Mouse (Mus musculus) ES-E14 (cell line): ENCODE results near the gene En2. TPM values are rescaled to one million over a fixed set of nuclear protein-coding genes. Genes with fewer than 3 reads are reported as not detected.

ENCODE experiments used
- DNase-seq: peaks from one replicate; pipeline ENCODE4 v3.0.0-alpha.2; 2013; ENCODE audit warnings: low read depth, low spot score
- H3K27ac ChIP-seq: 2 replicates; pipeline ENCODE4 v1.5.1; 2012; ENCODE audit warnings: low read depth, mild to moderate bottlenecking, low read length, moderate library complexity, mixed read lengths; ENCODE audit not compliant: poor library complexity, insufficient read depth, severe bottlenecking
- H3K36me3 ChIP-seq: 2 replicates; pipeline ENCODE4 v1.6.1; 2012; ENCODE audit warnings: mild to moderate bottlenecking, low read length, moderate library complexity, mixed read lengths; ENCODE audit not compliant: control insufficient read depth, poor library complexity, insufficient read depth, severe bottlenecking
- H3K4me1 ChIP-seq, 2 experiments: fragments of 150-350 bp in 1 of 2; sonication (generic) in 1 of 2; 2 replicates each; pipeline ENCODE4 v1.6.1; 2012; ENCODE audit warnings: low read length in 2 of 2, mild to moderate bottlenecking in 1 of 2, mixed read lengths in 1 of 2; ENCODE audit not compliant: control insufficient read depth in 2 of 2, insufficient read depth in 2 of 2, poor library complexity in 1 of 2
- H3K4me3 ChIP-seq, 2 experiments: fragments of 150-350 bp in 1 of 2; sonication (generic) in 1 of 2; 2 replicates each; pipeline ENCODE4 v1.5.1; 2012; ENCODE audit warnings: low read length in 2 of 2, low read depth in 1 of 2, mild to moderate bottlenecking in 1 of 2, mixed read lengths in 1 of 2; ENCODE audit not compliant: insufficient read depth in 1 of 2, poor library complexity in 1 of 2, severe bottlenecking in 1 of 2
- H3K9ac ChIP-seq: 2 replicates; pipeline ENCODE4 v1.6.1; 2012; ENCODE audit warnings: low read depth, mild to moderate bottlenecking, low read length, mixed read lengths; ENCODE audit not compliant: poor library complexity, insufficient read depth, severe bottlenecking
- H3K9me3 ChIP-seq: fragments of 150-350 bp; sonication (generic); 2 replicates; pipeline ENCODE4 v1.6.1; 2012; ENCODE audit warnings: low read depth, mild to moderate bottlenecking, low read length; ENCODE audit not compliant: control insufficient read depth, insufficient read depth
- CHD2 ChIP-seq: IDR thresholded peaks from 2 replicates; pipeline ENCODE4 v1.6.1; 2014; ENCODE audit warnings: mild to moderate bottlenecking, low read depth, low read length, inconsistent platforms
- HCFC1 ChIP-seq: IDR thresholded peaks from 2 replicates; pipeline ENCODE4 v1.6.1; 2012; ENCODE audit warnings: low read length, inconsistent platforms, borderline replicate concordance; ENCODE audit not compliant: insufficient read depth
- MAFK ChIP-seq: IDR thresholded peaks from 2 replicates; pipeline ENCODE4 v1.6.1; 2014; ENCODE audit warnings: mild to moderate bottlenecking, low read depth, low read length, inconsistent platforms; ENCODE audit not compliant: insufficient read depth
- ZC3H11A ChIP-seq: IDR thresholded peaks from 2 replicates; pipeline ENCODE4 v1.6.1; 2012; ENCODE audit warnings: low read depth, mild to moderate bottlenecking, inconsistent platforms, low read length, borderline replicate concordance
- ZNF384 ChIP-seq: IDR thresholded peaks from 2 replicates; pipeline ENCODE4 v1.6.1; 2012; ENCODE audit warnings: low read depth, low read length, inconsistent platforms
- in situ Hi-C, 2 experiments: fragments of 600-800 bp; cut with MboI; formaldehyde crosslinking; loops; one replicate each; pipeline ENCODE4 v1.15.1; 2025; ENCODE audit warnings: low sequenced_read_pairs in 2 of 2, inconsistent platforms in 1 of 2; ENCODE audit not compliant: unreplicated experiment in 2 of 2
- total RNA-seq: library from RNA; depleted of rRNA; stranded (reverse); fragments of 300-350 nt; gene quantifications from 2 replicates; pipeline ENCODE4 v1.2.3, GENCODE M21; 2012

The En2 gene
- total RNA-seq, 1 experiment: 3.2 TPM

GRCm38 (mm10) chr5:28158308-28159071 is 7.0 kb upstream of the En2 start:
- H3K36me3 ChIP-seq: no peaks in the 10 kb centered on the region
- H3K27ac ChIP-seq: no peak overlapping the region
- H3K4me3 ChIP-seq: peak overlapping the region; percentile 16 to 20; a peak in 3 of 4 replicates
- in situ Hi-C loops: no loop called here
- DNase-seq: no peak
- H3K4me1 ChIP-seq: peaks cover 0 to 2% of the 10 kb centered on the region in 2 experiments; a peak in 2 of 4 replicates
- TF ChIP-seq HCFC1 (no peak), MAFK (no peak), CHD2 (no peak), ZC3H11A (no peak), ZNF384 (no peak)
- no peak overlapping the region for H3K9ac ChIP-seq
- no peaks in the 10 kb centered on the region for H3K9me3 ChIP-seq

- TF ChIP-seq CHD2 (no peak), ZC3H11A (no peak), MAFK (no peak), HCFC1 (no peak), ZNF384 (no peak)
- Histone ChIP-seq H3K4me1 (peaks cover 0 to 2% of the 10 kb centered on the region in 2 experiments; a peak in 2 of 4 replicates), H3K9ac (no peak overlapping the region), H3K9me3 (no peaks in the 10 kb centered on the region), H3K27ac (no peak overlapping the region), H3K4me3 (no peak overlapping the region), H3K36me3 (no peaks in the 10 kb centered on the region)
- in situ Hi-C loops: no loop called here
- no peak for DNase-seq
These were observed 6.4 kb upstream of the En2 start for GRCm38 (mm10) chr5:28159072-28159458.

GRCm38 (mm10) chr5:28159891-28160470 is 5.5 kb upstream of the En2 start:
- peaks cover 0 to 2% of the 10 kb centered on the region in 2 experiments; a peak in 2 of 4 replicates for H3K4me1 ChIP-seq
- no peak overlapping the region for H3K9ac ChIP-seq
- H3K4me3 ChIP-seq: no peak overlapping the region
- no peaks in the 10 kb centered on the region for H3K9me3 ChIP-seq
- no peak overlapping the region for H3K27ac ChIP-seq
- DNase-seq: no peak
- TF ChIP-seq ZNF384: no peak
- TF ChIP-seq CHD2: no peak
- TF ChIP-seq MAFK: no peak
- TF ChIP-seq ZC3H11A: no peak
- TF ChIP-seq HCFC1: no peak
- in situ Hi-C loops: loop anchor here in 1 of 2 experiments (10.0 kb wide), 2 partner anchors 305 to 1315 kb away; partner anchors contain the start of genes Mnx1 and Shh
- H3K36me3 ChIP-seq: no peaks in the 10 kb centered on the region

GRCm38 (mm10) chr5:28161383-28161937 is 4.0 kb upstream of the En2 start:
- H3K9ac ChIP-seq: no peak overlapping the region
- H3K9me3 ChIP-seq: no peaks in the 10 kb centered on the region
- no peak for TF ChIP-seq ZNF384
- TF ChIP-seq MAFK: no peak
- TF ChIP-seq HCFC1: no peak
- TF ChIP-seq CHD2: no peak
- no peak for TF ChIP-seq ZC3H11A
- no peak overlapping the region for H3K27ac ChIP-seq
- H3K4me1 ChIP-seq: peaks cover 0 to 2% of the 10 kb centered on the region in 2 experiments; a peak in 2 of 4 replicates
- in situ Hi-C loops: loop anchor here in 1 of 2 experiments (10.0 kb wide), 2 partner anchors 303 to 1313 kb away; partner anchors contain the start of genes Mnx1 and Shh
- no peak for DNase-seq
- H3K4me3 ChIP-seq: no peak overlapping the region
- no peaks in the 10 kb centered on the region for H3K36me3 ChIP-seq
